In the genomic region with DNA sequence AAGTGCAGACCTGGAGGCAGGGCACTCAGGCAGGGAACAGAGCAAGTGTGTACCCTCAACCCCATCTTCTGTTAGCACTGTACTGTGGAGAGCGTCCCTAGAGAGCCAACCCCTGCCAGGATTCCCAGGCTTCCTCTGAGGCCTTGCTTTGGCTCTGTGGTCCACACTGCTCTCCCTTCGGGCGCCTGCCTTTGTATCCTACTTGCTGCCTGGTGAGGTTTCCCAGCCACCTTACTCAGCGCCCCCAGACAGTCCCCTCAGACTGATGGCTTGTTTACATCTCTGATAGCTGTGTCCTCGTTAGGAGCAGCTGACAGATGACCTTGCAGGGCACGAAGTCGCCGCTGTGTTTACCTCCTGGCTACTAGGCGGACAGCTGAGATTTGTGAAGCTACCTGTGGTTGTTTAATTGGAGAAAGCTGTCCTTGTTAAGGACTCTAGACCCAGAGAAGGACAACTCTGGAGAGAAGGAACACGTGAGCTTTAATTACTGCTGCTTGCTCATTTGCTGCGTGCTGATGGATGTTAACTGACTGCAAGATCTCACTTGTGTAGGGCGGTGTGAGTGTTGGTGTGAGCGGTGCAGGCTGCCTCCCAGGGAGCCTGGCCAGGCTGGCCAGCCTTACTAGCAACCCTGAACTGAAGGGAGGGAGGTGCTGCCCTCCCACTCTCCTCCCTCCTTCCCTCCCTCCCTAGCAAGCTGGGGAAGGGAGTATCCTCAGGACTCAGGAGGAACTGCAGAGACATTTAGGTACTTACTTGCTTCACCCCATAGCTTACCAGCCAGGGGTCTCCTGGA, we compare ENCODE assay signal across 17 mouse cellular contexts. TPM values are rescaled to one million over a fixed set of nuclear protein-coding genes. Genes with fewer than 3 reads are reported as not detected.
DNase-seq lines count a peak whose midpoint lies in the region; ATAC-seq and TF ChIP-seq lines count a peak whose summit lies in the region.
"Had no signal": no experiment of that assay in that cellular context is flagged by ENCODE, and none has a peak within 500 bp of the region (broad histone marks: within the 10 kb centered on the region; RNA-seq: fewer than 3 reads in every experiment).

No protein-coding gene starts in this region.

- H3K27ac ChIP-seq in hindbrain, postnatal 0 days = no peak overlapping the region
- no peak overlapping the region for H3K27ac ChIP-seq in hindbrain, embryonic 13.5 days
- no peak overlapping the region for H3K27ac ChIP-seq in liver, embryonic 11.5 days (ENCODE audit: low read depth, low read length)
- no peak overlapping the region for H3K27ac ChIP-seq in intestine, embryonic 16.5 days (ENCODE audit: low read length)
- H3K27ac ChIP-seq: limb, embryonic 13.5 days; midbrain, embryonic 12.5 days; stomach, embryonic 15.5 days had no signal

- ATAC-seq in hindbrain, postnatal 0 days = peak; percentile 36; the same call in 1 of the 2 replicates
- ATAC-seq in hindbrain, embryonic 13.5 days (ENCODE audit: low FRiP score) = no peak
- no peak for ATAC-seq in liver, embryonic 11.5 days (replicated peaks; ENCODE audit: low FRiP score)
- ATAC-seq in intestine, embryonic 16.5 days = no peak; the same call in 1 of the 2 replicates
- ATAC-seq: forebrain, postnatal 0 days; intestine, postnatal 0 days had no signal

- no peak overlapping the region for H3K4me2 ChIP-seq in hindbrain, postnatal 0 days (ENCODE audit: low read depth, low read length)
- H3K4me2 ChIP-seq in hindbrain, embryonic 13.5 days = no peak overlapping the region
- no peak overlapping the region for H3K4me2 ChIP-seq in liver, embryonic 11.5 days
- no peak overlapping the region for H3K4me2 ChIP-seq in intestine, embryonic 16.5 days (ENCODE audit: low read depth, low read length)
- H3K4me2 ChIP-seq: heart, embryonic 12.5 days; limb, embryonic 13.5 days; midbrain, embryonic 12.5 days; stomach, embryonic 15.5 days had no signal

- TF ChIP-seq CTCF in hindbrain, postnatal 0 days (IDR thresholded peaks at IDR 0.05; ENCODE audit: low read depth) = no peak

- no peaks in the 10 kb centered on the region for H3K4me1 ChIP-seq in hindbrain, postnatal 0 days (ENCODE audit: insufficient read depth, low read length)
- H3K4me1 ChIP-seq in hindbrain, embryonic 13.5 days (replicated peaks) = peaks cover 7% of the 10 kb centered on the region; the same call in 1 of the 2 replicates
- H3K4me1 ChIP-seq in liver, embryonic 11.5 days (replicated peaks; ENCODE audit: control insufficient read depth, insufficient read depth, low read length) = no peaks in the 10 kb centered on the region
- H3K4me1 ChIP-seq in intestine, embryonic 16.5 days (ENCODE audit: control insufficient read depth, insufficient read depth, low read length) = no peaks in the 10 kb centered on the region

- no peak overlapping the region for H3K9ac ChIP-seq in hindbrain, postnatal 0 days (replicated peaks; ENCODE audit: low read length)
- H3K9ac ChIP-seq in hindbrain, embryonic 13.5 days = no peak overlapping the region
- no peak overlapping the region for H3K9ac ChIP-seq in liver, embryonic 11.5 days (ENCODE audit: low read depth, low read length)
- no peak overlapping the region for H3K9ac ChIP-seq in intestine, embryonic 16.5 days (ENCODE audit: low read depth, low read length)
- H3K9ac ChIP-seq: forebrain, postnatal 0 days; heart, embryonic 12.5 days; limb, embryonic 13.5 days; midbrain, embryonic 12.5 days; stomach, embryonic 15.5 days had no signal

- H3K9me3 ChIP-seq in hindbrain, postnatal 0 days (ENCODE audit: low read length) = no peaks in the 10 kb centered on the region
- H3K9me3 ChIP-seq in hindbrain, embryonic 13.5 days = peaks cover 4% of the 10 kb centered on the region; the same call in 1 of the 2 replicates
- no peaks in the 10 kb centered on the region for H3K9me3 ChIP-seq in liver, embryonic 11.5 days (ENCODE audit: control insufficient read depth, low read length)
- H3K9me3 ChIP-seq in intestine, embryonic 16.5 days (ENCODE audit: control insufficient read depth, low read length) = no peaks in the 10 kb centered on the region
- H3K9me3 ChIP-seq: midbrain, embryonic 12.5 days; stomach, embryonic 15.5 days had no signal

- DNase-seq in hindbrain, postnatal 0 days (ENCODE audit: low spot score) = no peak
- peak; percentile 39 for DNase-seq in ZHBTc4 (ENCODE audit: low read depth, low spot score)
- peak; percentile 35 for DNase-seq in hindlimb bud, embryonic 11.5 days (ENCODE audit: extremely low spot score, low read depth, low spot score)
- DNase-seq in lung, postnatal 25 days (ENCODE audit: low spot score) = peak; percentile 43
- DNase-seq in liver, embryonic 11.5 days (ENCODE audit: low spot score) = no peak
- DNase-seq: cerebellum, adult 11 months; forebrain, postnatal 0 days; gastrocnemius, postnatal 14 days; layer of hippocampus, postnatal 36 days had no signal

- H3K4me3 ChIP-seq in hindbrain, postnatal 0 days (ENCODE audit: low read length) = no peak overlapping the region
- no peak overlapping the region for H3K4me3 ChIP-seq in hindbrain, embryonic 13.5 days
- no peak overlapping the region for H3K4me3 ChIP-seq in liver, embryonic 11.5 days (ENCODE audit: low read depth, low read length)
- no peak overlapping the region for H3K4me3 ChIP-seq in intestine, embryonic 16.5 days (ENCODE audit: low read length)
- H3K4me3 ChIP-seq: heart, embryonic 12.5 days; limb, embryonic 13.5 days; midbrain, embryonic 12.5 days; stomach, embryonic 15.5 days had no signal

- 52% methylated on average over 13 of the region's 13 CpGs for WGBS in hindbrain, postnatal 0 days
- WGBS in hindbrain, embryonic 13.5 days = 49% methylated on average over 13 of the region's 13 CpGs
- WGBS in liver, embryonic 11.5 days = 23% methylated on average over 13 of the region's 13 CpGs
- 22% methylated on average over 13 of the region's 13 CpGs for WGBS in intestine, embryonic 16.5 days

- no peaks in the 10 kb centered on the region for H3K36me3 ChIP-seq in hindbrain, postnatal 0 days (ENCODE audit: insufficient read depth, low read length)
- no peaks in the 10 kb centered on the region for H3K36me3 ChIP-seq in hindbrain, embryonic 13.5 days
- no peaks in the 10 kb centered on the region for H3K36me3 ChIP-seq in liver, embryonic 11.5 days (ENCODE audit: control insufficient read depth, insufficient read depth, low read length)
- H3K36me3 ChIP-seq in intestine, embryonic 16.5 days (ENCODE audit: control insufficient read depth, insufficient read depth, low read length) = no peaks in the 10 kb centered on the region
- H3K36me3 ChIP-seq: heart, embryonic 12.5 days; limb, embryonic 13.5 days; midbrain, embryonic 12.5 days; stomach, embryonic 15.5 days had no signal

- H3K27me3 ChIP-seq in hindbrain, postnatal 0 days (ENCODE audit: insufficient read depth, low read length) = no peaks in the 10 kb centered on the region
- peaks cover 30% of the 10 kb centered on the region for H3K27me3 ChIP-seq in hindbrain, embryonic 13.5 days
- peaks cover 5% of the 10 kb centered on the region for H3K27me3 ChIP-seq in liver, embryonic 11.5 days (replicated peaks; ENCODE audit: control insufficient read depth, insufficient read depth, low read length)
- H3K27me3 ChIP-seq in intestine, embryonic 16.5 days (replicated peaks; ENCODE audit: control insufficient read depth, insufficient read depth, low read length) = no peaks in the 10 kb centered on the region
- H3K27me3 ChIP-seq: limb, embryonic 13.5 days had no signal

RNA-seq across cellular contexts. Expression of a gene that starts 7.5 kb away (rescaled TPM):
- not detected in 2 replicates for total RNA-seq in hindbrain, postnatal 0 days (2014; rRNA removed)
- polyA plus RNA-seq in hindbrain, postnatal 0 days (2015; fragmentation: Nextera tagmentation; extraction: Ambion mirVana) = not detected in 2 replicates
- not detected in 2 replicates for polyA plus RNA-seq in hindbrain, embryonic 13.5 days (2015; fragmentation: Nextera tagmentation; extraction: Ambion mirVana)
- polyA plus RNA-seq in liver, embryonic 11.5 days (2014; fragmentation: Nextera tagmentation; extraction: Ambion mirVana) = not detected in 2 replicates
- polyA plus RNA-seq in intestine, embryonic 16.5 days (2015; fragmentation: Nextera tagmentation; extraction: Ambion mirVana) = not detected in 2 replicates
- total RNA-seq: forebrain, postnatal 0 days; gastrocnemius, postnatal 14 days; layer of hippocampus, postnatal 36 days had no signal
- polyA plus RNA-seq: forebrain, postnatal 0 days; heart, embryonic 12.5 days; intestine, postnatal 0 days; midbrain, embryonic 12.5 days; small intestine, adult 2 months; stomach, embryonic 15.5 days had no signal

RNA-seq across cellular contexts. Expression of a gene that starts 19.3 kb away (rescaled TPM):
- total RNA-seq in hindbrain, postnatal 0 days (2014; rRNA removed) = 0.07 TPM in 1 of 2 replicates, not detected in the other
- 0.05 TPM in 1 of 2 replicates, not detected in the other for polyA plus RNA-seq in hindbrain, postnatal 0 days (2015; fragmentation: Nextera tagmentation; extraction: Ambion mirVana)
- not detected in 2 replicates for polyA plus RNA-seq in hindbrain, embryonic 13.5 days (2015; fragmentation: Nextera tagmentation; extraction: Ambion mirVana)
- 0.18 and 0.37 TPM in 2 replicates for polyA plus RNA-seq in liver, embryonic 11.5 days (2014; fragmentation: Nextera tagmentation; extraction: Ambion mirVana)
- 0.06 TPM in 1 of 2 replicates, not detected in the other for polyA plus RNA-seq in intestine, embryonic 16.5 days (2015; fragmentation: Nextera tagmentation; extraction: Ambion mirVana)
- total RNA-seq: forebrain, postnatal 0 days had no signal
- polyA plus RNA-seq: heart, embryonic 12.5 days; midbrain, embryonic 12.5 days had no signal

Comparison
In these comparisons a context has a peak if more than half of its experiments do, and no peak if none do; other contexts are left out.
1. DNase-seq: peak in ZHBTc4 (single experiment), hindlimb bud, embryonic 11.5 days (single experiment) and lung, postnatal 25 days (single experiment); none in hindbrain, postnatal 0 days (single experiment) and liver, embryonic 11.5 days (single experiment).